Mouse (Mus musculus) CD4-positive helper T cell, adult 2 months (primary cell): ENCODE results near the gene Dyx1c1.
A peak's percentile ranks its signal among the peaks of the same experiment; 100 is the strongest.

Experiments used
- DNase-seq: peaks from one replicate; pipeline ENCODE4 v3.0.0-alpha.2; 2012; ENCODE audit warnings: low read depth, missing footprints, low spot score

Dyx1c1 gene

GRCm38 (mm10) chr9:72972984-72973383, 14.4 kb downstream of the Dyx1c1 start:
- DNase-seq = no peak

GRCm38 (mm10) chr9:72974734-72975133, 16.1 kb downstream of the Dyx1c1 start:
- DNase-seq = no peak

- no peak for DNase-seq
Measured at GRCm38 (mm10) chr9:72975242-72975641, 16.7 kb downstream of the Dyx1c1 start.

GRCm38 (mm10) chr9:72983066-72983465, 24.5 kb downstream of the Dyx1c1 start:
- DNase-seq = peak; percentile 48

GRCm38 (mm10) chr9:72985250-72986220, 26.9 kb downstream of the Dyx1c1 start, which contains the start of the genes Ccpg1os and Ccpg1:
Gene Ccpg1os, minus strand, starts transcription at chr9:72985382.
Gene Ccpg1, plus strand, starts transcription at chr9:72985429.
- peak; percentile 99 for DNase-seq

- DNase-seq = peak; percentile 14
Measured at GRCm38 (mm10) chr9:72987703-72988102, 29.1 kb downstream of the Dyx1c1 start.

GRCm38 (mm10) chr9:72988706-72989105, 30.1 kb downstream of the Dyx1c1 start:
- no peak for DNase-seq

- no peak for DNase-seq
Measured at GRCm38 (mm10) chr9:72991420-72991819, 32.8 kb downstream of the Dyx1c1 start.

GRCm38 (mm10) chr9:72992576-72992975, 34.0 kb downstream of the Dyx1c1 start:
- no peak for DNase-seq

GRCm38 (mm10) chr9:72996167-72996566, 37.6 kb downstream of the Dyx1c1 start:
- no peak for DNase-seq

- DNase-seq = no peak
Measured at GRCm38 (mm10) chr9:72996806-72997205, 38.2 kb downstream of the Dyx1c1 start.

- DNase-seq = no peak
Measured at GRCm38 (mm10) chr9:73000487-73000886, 41.9 kb downstream of the Dyx1c1 start.

GRCm38 (mm10) chr9:73001314-73002011, 42.9 kb downstream of the Dyx1c1 start:
- DNase-seq = no peak

GRCm38 (mm10) chr9:73002177-73002576, 43.6 kb downstream of the Dyx1c1 start:
- no peak for DNase-seq

- no peak for DNase-seq
Measured at GRCm38 (mm10) chr9:73004076-73004475, 45.5 kb downstream of the Dyx1c1 start.

GRCm38 (mm10) chr9:73005106-73005505, 46.5 kb downstream of the Dyx1c1 start:
- no peak for DNase-seq

GRCm38 (mm10) chr9:73006175-73006574, 47.6 kb downstream of the Dyx1c1 start:
- peak; percentile 14 for DNase-seq

GRCm38 (mm10) chr9:73008384-73008783, 49.8 kb downstream of the Dyx1c1 start:
- no peak for DNase-seq

- DNase-seq = no peak
Measured at GRCm38 (mm10) chr9:73012629-73013028, 54.0 kb downstream of the Dyx1c1 start.

GRCm38 (mm10) chr9:73014724-73015123, 56.1 kb downstream of the Dyx1c1 start:
- DNase-seq = no peak

GRCm38 (mm10) chr9:73019841-73020240, 61.3 kb downstream of the Dyx1c1 start:
- DNase-seq = no peak

GRCm38 (mm10) chr9:73020566-73021097, 62.0 kb downstream of the Dyx1c1 start:
- DNase-seq = no peak
